Mouse (Mus musculus) limb, embryonic 14.5 days (tissue): ENCODE data around the gene Asb5. TPM values are rescaled to one million over a fixed set of nuclear protein-coding genes. Genes with fewer than 3 reads are reported as not detected.
A peak's percentile ranks its signal among the peaks of the same experiment; 100 is the strongest.
"Not testable (repeated sequence)": the region's sequence is repeated elsewhere in the genome, so short reads cannot be mapped to it uniquely, and the experiment has no call there.

Source experiments
- ATAC-seq: fragments of 200-750 bp; cut with Nextera tagmentation; 2 replicates; pipeline ENCODE4 v1.8.0; 2017; ENCODE audit warnings: low read depth, moderate number of reproducible peaks, moderate TSS enrichment; ENCODE audit not compliant: low FRiP score
- DNase-seq: peaks from one replicate; pipeline ENCODE4 v3.0.0-alpha.2; 2015; ENCODE audit warnings: low spot score
- H3K27ac ChIP-seq: fragments of 300-500 bp; sonication (generic); replicated peaks from 2 replicates; pipeline ENCODE4 v1.5.1; 2014; ENCODE audit warnings: low read depth, mild to moderate bottlenecking, low read length, moderate library complexity, mixed read lengths
- H3K27me3 ChIP-seq: fragments of 300-500 bp; sonication (generic); 2 replicates; pipeline ENCODE4 v1.6.1; 2014; ENCODE audit warnings: low read length, mixed read lengths; ENCODE audit not compliant: control insufficient read depth, insufficient read depth
- H3K36me3 ChIP-seq: fragments of 300-500 bp; sonication (generic); 2 replicates; pipeline ENCODE4 v1.6.1; 2014; ENCODE audit warnings: mild to moderate bottlenecking, low read length, moderate library complexity, mixed read lengths; ENCODE audit not compliant: control insufficient read depth, insufficient read depth
- H3K4me1 ChIP-seq: fragments of 300-500 bp; sonication (generic); 2 replicates; pipeline ENCODE4 v1.6.1; 2014; ENCODE audit warnings: antibody characterized with exemption, low read length, mixed read lengths; ENCODE audit not compliant: control insufficient read depth, insufficient read depth
- H3K4me2 ChIP-seq: fragments of 300-500 bp; sonication (generic); replicated peaks from 2 replicates; pipeline ENCODE4 v1.6.1; 2014; ENCODE audit warnings: low read depth, mild to moderate bottlenecking, low read length, moderate library complexity; ENCODE audit not compliant: severe bottlenecking
- H3K4me3 ChIP-seq: fragments of 300-500 bp; sonication (generic); replicated peaks from 2 replicates; pipeline ENCODE4 v1.5.1; 2014; ENCODE audit warnings: low read length
- H3K9ac ChIP-seq: fragments of 300-500 bp; sonication (generic); 2 replicates; pipeline ENCODE4 v1.6.1; 2014; ENCODE audit warnings: mild to moderate bottlenecking, low read depth, low read length, moderate library complexity; ENCODE audit not compliant: severe bottlenecking
- H3K9me3 ChIP-seq: fragments of 300-500 bp; sonication (generic); 2 replicates; pipeline ENCODE4 v1.6.1; 2016; ENCODE audit warnings: low read length; ENCODE audit not compliant: control insufficient read depth
- POLR2A ChIP-seq: fragments of 200-500 bp; IDR thresholded peaks from 2 replicates; pipeline ENCODE4 v1.8.0; 2012; ENCODE audit warnings: inconsistent platforms, mild to moderate bottlenecking, moderate library complexity, borderline replicate concordance; ENCODE audit not compliant: insufficient read depth, insufficient read length; ENCODE audit errors: extremely low read depth
- WGBS: fragments of 180-500 bp; shearing (Covaris S2); extraction: QIAGEN DNeasy Blood & Tissue Kit; methylation state at CpG from one replicate; pipeline ENCODE4 v1.1.7; 2014; 5-methylcytosine and 5-hydroxymethylcytosine counted together
- polyA plus RNA-seq, 2 experiments: library from polyadenylated mRNA; depleted of rRNA in 1 of 2; stranded (reverse) in 1 of 2; unstranded in 1 of 2; fragments of >200 nt; fragmentation: Nextera tagmentation in 1 of 2; extraction: Ambion mirVana in 1 of 2; gene quantifications; 2 replicates each; pipeline versions ENCODE4 v1.2.1 to v1.2.3; 2012 to 2014

Gene Asb5
- polyA plus RNA-seq, 2 experiments, result 1.3 to 6.4 TPM

DNA sequence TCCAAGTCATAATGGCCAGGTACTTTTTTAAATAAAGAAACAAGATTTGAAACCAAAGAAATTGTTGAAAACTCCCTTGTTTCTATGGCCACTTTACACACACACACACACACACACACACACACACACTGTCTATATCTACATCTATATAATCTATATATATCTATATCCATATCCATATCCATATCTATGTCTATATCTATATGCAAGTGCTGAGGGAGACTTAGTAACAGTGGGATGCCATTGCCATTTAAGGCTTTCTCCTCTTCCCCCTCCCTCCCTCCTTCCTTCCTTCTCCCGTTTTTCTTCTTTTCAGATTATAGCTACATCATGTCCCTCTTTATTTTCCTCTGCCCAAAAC is 21.3 kb upstream of the Asb5 start:
- no peak for TF ChIP-seq POLR2A
- Histone ChIP-seq H3K9me3 (no peaks in the 10 kb centered on the region), H3K4me1 (peaks cover 3% of the 10 kb centered on the region; the same call in 1 of the 2 replicates), H3K27ac (no peak overlapping the region), H3K36me3 (no peaks in the 10 kb centered on the region), H3K4me2 (no peak overlapping the region), H3K9ac (no peak overlapping the region), H3K27me3 (no peaks in the 10 kb centered on the region), H3K4me3 (no peak overlapping the region)
- ATAC-seq (no peak), DNase-seq (no peak)
- WGBS, result 24% methylated on average over 1 of the region's 1 CpGs

GRCm38 (mm10) chr8:54508814-54509213 is 20.6 kb upstream of the Asb5 start:
- TF ChIP-seq POLR2A, result no peak
- no peaks in the 10 kb centered on the region for H3K9me3 ChIP-seq
- peaks cover 3% of the 10 kb centered on the region; the same call in 1 of the 2 replicates for H3K4me1 ChIP-seq
- no peak overlapping the region for H3K9ac ChIP-seq
- H3K4me3 ChIP-seq, result peak overlapping the region; percentile 21; the same call in 1 of the 2 replicates
- H3K36me3 ChIP-seq, result no peaks in the 10 kb centered on the region
- peak overlapping the region; percentile 44 for H3K4me2 ChIP-seq
- ATAC-seq, result no peak
- no peak for DNase-seq
- 11% methylated on average over 5 of the region's 11 CpGs for WGBS
- H3K27ac ChIP-seq, result no peak overlapping the region
- H3K27me3 ChIP-seq, result no peaks in the 10 kb centered on the region

DNA sequence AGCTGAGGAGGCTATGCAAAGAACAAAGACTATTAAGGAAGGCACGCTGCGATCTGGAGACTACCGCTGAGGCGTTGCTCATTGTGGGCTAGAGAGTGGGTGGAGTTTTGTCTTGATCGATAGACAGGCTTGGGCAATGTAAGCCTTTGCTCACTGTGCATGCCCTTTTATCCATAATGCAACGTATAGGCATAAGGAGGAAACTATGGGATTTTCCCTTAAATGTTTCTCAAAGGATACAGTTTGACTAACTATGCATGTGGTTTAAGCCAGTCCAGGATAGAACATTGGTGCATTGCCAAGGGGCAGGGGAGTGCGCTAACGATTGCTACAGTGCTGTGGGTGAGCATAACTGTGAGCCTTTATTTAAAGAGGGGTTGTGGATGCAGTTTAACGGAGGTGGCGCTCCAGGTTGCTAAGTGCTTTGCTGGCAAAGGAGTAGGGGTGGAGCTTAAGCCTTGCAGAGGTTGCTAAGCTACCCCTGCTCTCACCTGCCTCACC is 20.1 kb upstream of the Asb5 start:
- Histone ChIP-seq H3K36me3 (no peaks in the 10 kb centered on the region), H3K4me2 (peak overlapping the region; percentile 44), H3K4me3 (peak overlapping the region; percentile 24), H3K9me3 (no peaks in the 10 kb centered on the region), H3K9ac (no peak overlapping the region), H3K4me1 (peaks cover 3% of the 10 kb centered on the region; the same call in 1 of the 2 replicates), H3K27ac (no peak overlapping the region), H3K27me3 (no peaks in the 10 kb centered on the region)
- ATAC-seq, result peak; percentile 83
- 2% methylated on average over 10 of the region's 10 CpGs for WGBS
- no peak for TF ChIP-seq POLR2A
- DNase-seq, result peak; percentile 51

DNA sequence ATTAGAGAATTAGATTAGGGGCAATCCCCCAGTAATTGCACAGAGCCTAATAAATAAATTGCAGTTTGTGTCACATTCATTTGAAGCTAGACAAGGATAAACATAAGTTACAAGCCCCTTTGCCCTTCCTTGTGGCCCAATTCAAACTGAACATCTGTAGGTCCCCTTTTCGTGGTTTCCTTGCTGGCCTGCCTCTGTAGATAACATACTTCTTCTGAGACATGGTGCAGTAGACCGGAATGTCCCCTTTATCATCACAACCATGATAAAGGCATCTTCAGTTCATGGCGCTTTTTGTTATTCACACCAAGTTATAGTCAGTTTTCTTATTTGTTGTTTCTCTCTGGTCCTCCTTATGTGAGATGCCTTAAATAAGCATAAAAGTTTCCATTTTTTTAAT is 17.6 kb upstream of the Asb5 start:
- ATAC-seq (no peak), DNase-seq (no peak)
- H3K27ac ChIP-seq, result no peak overlapping the region
- H3K9ac ChIP-seq, result no peak overlapping the region
- H3K36me3 ChIP-seq, result no peaks in the 10 kb centered on the region
- TF ChIP-seq POLR2A, result no peak
- H3K4me3 ChIP-seq, result no peak overlapping the region
- H3K4me1 ChIP-seq, result peaks cover 3% of the 10 kb centered on the region; the same call in 1 of the 2 replicates
- no peaks in the 10 kb centered on the region for H3K9me3 ChIP-seq
- 84% methylated on average over 3 of the region's 3 CpGs for WGBS
- H3K27me3 ChIP-seq, result no peaks in the 10 kb centered on the region
- no peak overlapping the region for H3K4me2 ChIP-seq

GRCm38 (mm10) chr8:54512200-54512599 is 17.2 kb upstream of the Asb5 start:
- H3K9me3 ChIP-seq, H3K27ac ChIP-seq, H3K4me3 ChIP-seq, H3K27me3 ChIP-seq, DNase-seq, H3K9ac ChIP-seq, H3K4me1 ChIP-seq, H3K36me3 ChIP-seq, H3K4me2 ChIP-seq, ATAC-seq: not testable (repeated sequence)
- WGBS, result 81% methylated on average over 5 of the region's 5 CpGs
